Mouse (Mus musculus) liver (tissue): ENCODE measurements around the gene Inha.

Experiments
- DNase-seq: peaks from one replicate; pipeline ENCODE4 v3.0.0-alpha.2; 2020; ENCODE audit warnings: mixed read lengths

Gene Inha

DNA sequence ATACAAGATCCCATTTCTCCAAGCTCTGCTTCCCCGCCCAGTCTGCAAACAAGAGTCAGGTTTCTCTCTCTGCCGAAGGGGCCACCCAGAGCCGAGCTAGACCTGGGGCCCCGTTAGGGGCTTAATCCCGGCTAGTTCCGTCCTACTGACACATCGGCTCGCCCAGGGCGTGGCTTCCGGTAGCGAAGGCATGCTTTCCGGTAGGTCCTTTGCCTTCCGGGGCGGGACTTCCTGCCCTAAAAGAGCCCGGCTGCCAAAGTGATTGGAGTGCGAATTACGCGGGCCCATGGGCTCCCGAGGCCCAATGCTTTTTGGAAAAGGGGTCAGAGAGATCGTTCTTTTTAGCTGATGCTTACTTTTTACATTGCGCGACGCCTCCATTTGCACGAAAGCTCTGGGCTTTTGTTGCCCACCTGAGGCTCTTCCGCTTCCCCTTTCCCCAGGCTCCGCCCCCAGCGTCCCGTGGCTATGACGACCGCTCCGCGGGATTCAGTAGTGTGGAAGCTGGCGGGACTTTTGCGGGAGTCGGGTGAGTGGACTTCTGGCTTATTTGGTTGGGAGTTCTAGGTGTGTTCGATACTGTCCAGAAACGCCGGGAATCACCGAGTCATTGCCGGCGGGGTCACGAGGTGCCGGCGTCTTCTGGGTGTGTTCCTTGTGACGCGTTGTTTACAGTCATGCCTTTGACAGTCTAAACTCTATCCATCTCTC is 14.6 kb downstream of the Inha start, which contains the start of gene Stk11ip:
Gene Stk11ip (plus strand): TSS at position 209 of the 711 bp plus-strand sequence.
- DNase-seq = peak; percentile 93

DNA sequence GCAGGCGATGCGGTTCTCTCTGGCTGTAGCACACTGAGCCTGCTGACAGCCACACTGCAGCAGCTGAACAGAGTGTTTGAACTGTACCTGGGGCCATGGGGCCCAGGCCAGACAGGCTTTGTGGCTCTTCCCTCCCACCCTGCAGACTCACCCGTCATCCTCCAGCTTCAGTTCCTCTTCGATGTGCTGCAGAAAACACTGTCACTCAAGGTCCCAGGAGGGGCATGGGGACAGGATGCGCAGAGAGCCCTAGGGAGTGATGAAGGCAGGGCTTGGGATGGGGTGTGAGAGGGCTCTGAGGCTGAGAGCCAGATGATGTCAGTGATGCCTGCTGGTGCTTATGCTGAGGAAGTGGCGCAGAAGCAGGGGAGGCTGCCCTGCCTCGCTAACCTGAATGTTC is 17.8 kb downstream of the Inha start:
- no peak for DNase-seq

DNA sequence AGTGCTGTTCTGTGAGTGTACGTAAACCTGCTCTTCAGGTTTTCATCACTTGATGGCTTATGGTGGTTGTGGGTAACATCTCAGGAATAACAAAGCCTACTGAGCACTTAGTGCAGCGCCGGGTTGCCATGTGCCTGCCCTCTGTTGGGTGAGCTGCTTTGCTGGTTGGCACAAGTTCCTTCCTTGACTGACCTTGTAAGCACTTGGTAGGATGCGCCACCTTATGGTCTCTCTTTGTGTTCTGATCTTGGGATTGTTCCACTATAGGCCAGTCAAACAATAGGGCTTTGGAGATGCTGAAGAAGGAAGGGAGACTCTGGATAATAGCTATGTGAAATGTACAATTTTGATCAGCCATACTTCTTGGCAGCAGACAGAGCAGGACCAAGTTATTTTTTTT is 23.7 kb downstream of the Inha start:
- DNase-seq = no peak

DNA sequence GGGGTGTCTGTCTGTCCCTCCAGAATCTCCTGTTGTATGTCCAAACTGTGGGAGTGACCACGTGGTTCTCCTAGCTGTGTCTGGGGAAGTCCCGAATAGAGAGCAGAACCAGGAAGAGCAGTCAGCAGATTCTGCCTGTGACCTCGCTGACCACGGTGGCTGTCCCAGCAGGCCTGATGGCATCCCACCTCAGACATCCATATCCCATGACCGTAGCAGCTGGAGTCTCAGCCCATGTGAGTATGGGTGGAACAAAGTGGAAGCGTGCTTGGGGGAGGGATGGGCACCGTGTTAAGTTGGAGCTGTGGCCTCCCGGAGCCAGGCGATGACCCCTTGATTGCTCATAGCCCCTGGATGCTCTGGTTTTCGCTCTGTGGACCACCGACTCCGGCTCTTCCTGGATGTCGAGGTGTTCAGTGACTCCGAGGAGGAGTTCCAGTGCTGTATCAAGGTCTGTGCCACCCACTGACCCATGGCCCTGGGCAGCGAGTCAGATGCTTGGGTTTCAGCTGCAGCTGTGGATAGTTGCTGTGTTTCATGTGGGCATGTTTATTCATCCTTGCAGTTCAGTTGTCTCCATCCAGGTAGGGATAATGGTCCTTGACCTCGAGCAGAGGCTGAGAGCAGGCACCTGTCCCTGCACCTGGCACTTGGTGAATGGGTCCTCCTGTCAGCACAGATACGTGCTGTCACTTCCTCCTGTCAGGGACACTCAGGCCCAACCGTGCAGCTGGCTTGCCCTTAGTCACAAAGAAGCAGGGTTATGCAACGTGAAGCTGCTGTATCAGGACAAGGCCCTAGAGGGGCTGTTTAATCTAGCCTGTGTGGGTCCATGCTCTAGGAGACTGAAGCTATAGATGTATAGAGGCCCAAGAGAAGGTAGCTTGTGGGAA is 25.6 kb downstream of the Inha start:
- no peak for DNase-seq

DNA sequence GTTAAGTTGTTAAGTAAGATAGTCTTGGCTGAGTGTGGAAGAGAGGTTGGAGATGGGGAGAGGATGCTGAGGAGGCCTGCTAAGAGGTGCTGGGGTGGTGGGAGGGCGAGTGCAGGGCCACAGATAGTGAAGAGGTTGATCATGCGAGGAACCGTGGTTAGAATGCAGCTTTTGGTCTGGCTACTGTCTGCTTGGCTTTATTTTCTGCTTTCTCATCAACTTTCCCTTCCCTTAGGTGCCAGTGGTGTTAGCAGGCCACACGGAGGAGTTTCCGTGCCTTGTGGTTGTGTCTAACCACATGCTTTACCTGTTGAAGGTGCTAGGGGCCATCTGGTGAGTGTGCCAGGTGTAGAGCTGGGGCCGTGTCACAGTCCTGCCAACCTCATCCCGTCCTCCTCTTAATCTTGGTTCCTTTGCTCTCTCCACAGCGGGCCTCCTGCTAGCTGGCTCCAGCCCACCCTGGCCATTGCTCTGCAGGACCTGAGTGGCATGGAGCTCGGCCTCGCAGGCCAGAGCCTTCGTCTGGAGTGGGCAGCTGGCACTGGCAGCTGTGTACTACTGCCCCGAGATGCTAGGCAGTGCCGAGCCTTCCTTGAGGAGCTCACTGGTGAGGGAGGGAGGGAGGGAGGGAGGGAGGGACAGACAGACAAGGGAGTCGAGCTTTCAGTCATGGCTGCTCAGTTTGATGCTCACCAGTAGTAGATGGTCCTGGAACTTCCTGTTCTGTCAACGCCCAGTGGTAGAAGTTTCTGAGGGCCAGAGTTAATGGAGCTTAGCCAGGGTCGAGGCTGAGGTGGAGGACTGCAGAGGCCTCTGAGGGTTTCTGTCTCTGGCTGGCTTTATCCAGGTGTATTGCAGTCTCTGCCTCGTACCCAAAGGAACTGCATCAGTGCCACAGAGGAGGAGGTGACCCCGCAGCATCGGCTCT is 26.7 kb downstream of the Inha start:
- no peak for DNase-seq

DNA sequence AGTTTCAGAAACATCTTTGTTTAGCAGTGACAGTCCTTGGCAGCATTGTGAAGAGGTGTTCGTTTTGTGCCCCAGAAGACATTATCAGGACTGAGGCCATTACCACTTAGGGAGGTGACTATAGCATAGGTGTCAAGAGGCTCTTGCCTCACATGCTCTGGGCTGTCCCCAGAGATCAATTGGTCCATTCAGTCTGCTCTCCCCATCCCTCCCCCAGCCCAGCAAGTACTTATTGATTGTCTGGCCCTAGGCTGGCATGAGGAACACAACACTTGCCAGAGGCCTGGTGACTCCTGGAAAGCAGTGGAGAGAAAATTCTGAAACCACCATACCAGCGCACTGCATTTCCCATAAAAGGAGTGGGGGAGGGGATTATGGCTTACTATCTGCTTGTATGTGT is 30.7 kb downstream of the Inha start:
- no peak for DNase-seq

DNA sequence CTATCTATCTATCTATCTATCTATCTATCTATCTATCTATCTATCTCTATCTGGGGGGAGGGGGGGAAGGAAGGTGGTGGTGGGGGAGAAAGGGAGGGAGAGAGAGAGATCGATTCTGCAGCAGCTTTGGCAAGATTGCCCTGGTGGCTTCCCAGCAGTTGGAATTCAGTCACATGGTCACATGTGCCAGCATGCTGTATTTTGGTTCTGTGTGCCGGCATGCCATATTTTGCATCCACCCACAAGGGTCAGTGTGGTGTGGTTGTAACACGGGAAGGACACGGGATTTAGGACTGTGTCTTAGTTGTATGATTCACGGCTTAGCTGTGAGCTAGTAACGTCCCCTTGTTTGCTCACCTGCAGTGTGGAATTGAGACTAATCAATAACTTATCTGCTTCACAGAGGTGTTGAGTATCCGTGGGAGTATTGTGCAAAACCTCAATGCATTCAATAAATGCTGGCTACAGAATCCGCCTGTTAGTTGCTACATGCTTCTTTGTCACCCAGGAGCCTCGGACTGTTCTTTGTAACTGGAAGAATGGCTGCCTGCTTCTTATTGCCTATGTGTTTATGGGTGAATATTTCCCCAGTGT is 31.8 kb downstream of the Inha start:
- no peak for DNase-seq

DNA sequence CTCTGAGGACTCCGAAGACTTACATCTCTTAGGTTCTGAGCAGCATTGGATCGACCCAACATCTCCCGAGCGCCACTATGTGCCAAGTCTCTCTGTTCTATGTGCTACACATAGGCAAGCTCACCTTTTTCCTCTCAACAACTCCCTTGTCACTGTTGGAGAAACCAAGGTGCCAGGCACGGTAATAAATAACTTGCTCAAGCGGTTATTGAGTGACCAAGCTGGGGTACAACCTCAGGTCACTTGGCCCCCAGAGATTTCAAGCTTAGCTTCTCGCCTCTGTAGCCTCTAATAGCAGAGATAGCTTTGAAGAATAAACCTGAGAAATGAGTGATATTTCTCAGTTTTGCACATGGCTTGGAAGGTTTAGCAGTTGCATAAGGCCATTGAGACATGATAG is 34.6 kb downstream of the Inha start:
- DNase-seq = no peak

DNA sequence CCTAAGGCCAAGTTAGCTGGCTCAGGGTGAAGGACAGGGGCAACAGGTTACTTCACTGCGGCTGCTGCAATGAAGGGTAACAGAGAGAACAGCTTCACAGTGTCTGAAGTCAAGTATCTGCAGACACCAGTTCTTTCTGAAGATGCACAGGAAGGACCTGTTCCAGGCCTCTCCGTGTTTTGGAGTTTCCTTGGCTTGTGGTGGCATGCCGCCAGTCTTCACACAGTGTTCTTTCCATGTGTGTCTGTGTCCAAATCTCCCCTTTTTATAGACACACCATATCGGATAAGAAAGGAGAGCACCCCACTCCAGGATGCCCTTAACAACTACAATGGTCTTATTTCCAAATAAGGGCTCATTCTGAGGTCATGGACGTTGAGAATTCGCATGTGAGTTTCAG is 37.5 kb downstream of the Inha start:
- no peak for DNase-seq

DNA sequence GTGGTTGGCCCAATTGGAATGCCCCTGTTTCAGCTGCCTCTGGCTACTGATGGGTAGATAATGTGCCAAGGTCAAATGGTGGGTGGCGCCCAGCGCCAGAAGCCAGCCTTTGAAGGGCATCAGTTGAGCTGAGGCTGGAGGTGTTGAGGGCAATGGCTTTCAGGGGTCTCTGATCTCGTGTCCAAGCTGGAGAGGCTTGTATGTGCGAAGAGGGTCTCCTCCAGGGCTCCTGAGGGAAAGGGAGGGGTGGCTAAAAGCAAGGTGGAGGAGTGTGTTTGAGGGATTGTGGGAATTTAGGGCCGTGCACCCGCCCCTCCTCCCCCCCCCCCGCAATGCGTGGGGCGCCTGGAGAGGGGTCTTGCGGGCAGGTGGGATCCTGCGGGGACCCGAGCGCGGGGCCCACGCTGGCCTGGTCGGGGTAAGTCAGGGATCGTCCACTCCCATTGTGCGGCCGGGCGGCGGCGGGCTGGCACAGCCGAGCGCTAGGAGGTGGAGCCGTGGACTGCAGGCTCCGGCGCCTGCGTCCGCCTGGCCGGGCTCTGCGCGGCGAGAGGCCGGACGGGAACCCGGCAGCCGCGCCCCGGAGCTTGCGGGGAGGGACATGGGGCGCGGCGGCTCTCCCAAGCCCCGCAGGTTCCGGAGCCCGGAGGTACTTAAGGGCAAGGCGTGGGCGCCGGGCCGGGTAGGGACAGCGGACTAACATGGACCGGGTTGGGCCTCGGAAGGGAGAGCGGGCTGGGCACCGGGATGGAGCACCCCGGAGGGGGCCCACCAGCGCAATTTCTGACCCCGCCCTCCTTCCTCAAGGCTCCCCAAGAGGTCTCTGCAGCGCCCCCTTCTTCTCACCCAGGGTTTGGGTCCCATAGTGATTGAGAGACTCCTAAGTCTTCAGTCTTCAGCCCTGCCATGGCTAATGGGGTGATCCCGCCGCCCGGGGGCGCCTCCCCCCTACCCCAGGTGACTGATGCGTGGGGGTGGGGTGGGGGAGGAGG is 39.4 kb downstream of the Inha start, which contains the start of gene Slc4a3:
Gene Slc4a3 (plus strand): TSS at position 302 of the 992 bp plus-strand sequence.
- DNase-seq = peak; percentile 39

DNA sequence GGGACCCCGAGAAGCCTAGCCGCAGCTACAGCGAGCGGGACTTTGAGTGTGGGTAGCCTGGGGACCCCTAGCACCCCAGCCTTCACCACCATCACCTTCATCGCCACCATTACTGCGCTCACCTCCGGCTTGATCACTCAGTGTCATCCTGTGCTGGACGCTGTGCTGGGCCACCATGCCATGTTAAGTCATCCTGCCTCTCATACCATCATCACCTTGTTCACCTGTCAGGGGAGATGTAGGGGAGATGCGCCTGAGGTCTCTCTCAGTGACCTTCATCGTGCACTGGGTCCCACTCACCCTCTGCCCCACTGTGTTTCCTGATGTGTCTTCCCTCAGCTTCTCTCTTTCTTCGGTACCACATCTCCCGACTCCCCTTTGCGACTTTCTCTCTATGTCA is 40.5 kb downstream of the Inha start:
- DNase-seq = no peak

DNA sequence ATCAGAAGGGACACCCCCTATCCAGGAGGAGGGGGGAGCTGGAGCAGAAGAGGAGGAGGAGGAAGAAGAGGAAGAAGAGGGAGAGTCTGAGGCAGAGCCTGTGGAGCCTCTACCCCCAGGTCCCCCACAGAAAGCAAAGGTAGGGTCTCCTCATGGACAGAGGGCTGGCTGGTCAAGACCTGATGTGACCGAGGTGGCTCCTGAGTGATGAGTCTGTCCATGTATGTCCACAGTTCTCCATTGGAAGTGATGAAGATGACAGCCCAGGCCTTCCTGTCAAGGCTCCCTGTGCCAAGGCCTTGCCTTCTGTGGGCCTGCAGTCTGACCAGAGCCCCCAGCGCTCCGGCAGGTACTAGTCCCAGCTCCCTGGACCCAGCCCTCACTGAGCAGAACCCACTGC is 41.2 kb downstream of the Inha start:
- DNase-seq = no peak

DNA sequence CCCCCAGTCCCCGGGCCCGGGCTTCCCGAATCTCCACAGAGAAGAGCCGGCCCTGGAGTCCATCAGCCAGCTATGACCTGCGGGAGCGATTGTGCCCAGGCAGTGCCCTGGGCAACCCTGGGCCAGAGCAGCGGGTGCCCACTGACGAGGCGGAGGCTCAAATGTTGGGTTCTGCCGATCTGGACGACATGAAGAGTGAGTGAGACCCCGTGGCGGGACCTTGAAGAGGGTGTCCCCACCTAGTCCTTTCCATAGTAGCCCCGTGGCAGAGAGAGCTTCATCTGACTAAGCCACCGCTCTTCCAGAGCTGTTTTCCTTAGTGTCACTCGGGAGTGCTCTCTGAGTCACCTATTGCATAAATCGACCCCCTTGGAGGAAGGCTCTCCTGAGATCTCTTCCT is 42.0 kb downstream of the Inha start:
- no peak for DNase-seq

DNA sequence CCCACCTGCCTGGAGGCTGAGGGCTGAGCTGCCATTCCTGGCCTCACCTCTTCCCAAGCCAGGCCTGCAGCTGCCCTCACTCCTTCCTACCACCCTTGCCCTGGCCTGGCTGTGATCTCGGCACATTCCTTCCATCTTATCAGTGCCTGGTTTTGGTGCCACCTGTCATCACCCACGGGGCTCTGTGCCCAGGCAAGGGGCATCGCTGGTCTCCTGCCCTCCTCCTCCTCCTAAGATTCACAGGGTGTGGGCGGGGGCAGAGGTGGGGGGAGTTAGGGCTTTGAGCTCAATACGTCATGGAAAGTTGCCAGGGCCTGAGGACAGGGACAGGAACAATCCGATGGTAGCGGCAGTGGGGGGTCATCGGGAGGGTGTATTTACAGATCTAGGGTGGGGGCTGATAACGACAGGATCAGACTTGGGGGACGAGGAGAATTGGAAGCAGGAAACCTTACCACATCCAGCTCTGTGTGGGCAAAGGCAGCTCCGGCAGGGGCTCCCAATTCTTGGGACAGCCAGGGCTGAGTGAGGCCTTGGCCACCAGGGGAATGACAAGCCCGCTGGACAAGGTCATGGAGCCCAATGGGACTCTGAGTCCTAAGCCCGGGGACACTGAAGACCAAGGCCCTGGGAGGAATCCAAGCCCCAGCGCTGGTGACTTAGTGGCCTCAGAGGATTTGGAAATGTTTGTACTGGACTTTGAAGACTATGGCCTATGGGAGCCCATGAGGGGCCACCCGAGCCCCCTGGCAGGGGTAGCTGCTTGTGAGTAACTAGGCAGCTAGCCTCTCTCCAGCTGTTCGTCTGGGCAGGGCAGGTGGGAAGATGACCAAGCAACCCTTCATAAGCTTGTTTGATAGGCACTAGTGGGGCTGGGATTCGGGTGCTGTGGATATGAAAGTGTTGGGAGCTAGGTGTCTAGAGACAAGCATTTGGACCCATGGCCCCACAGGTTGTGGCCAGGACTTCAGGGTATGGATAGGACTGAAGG is 42.7 kb downstream of the Inha start:
- no peak for DNase-seq

DNA sequence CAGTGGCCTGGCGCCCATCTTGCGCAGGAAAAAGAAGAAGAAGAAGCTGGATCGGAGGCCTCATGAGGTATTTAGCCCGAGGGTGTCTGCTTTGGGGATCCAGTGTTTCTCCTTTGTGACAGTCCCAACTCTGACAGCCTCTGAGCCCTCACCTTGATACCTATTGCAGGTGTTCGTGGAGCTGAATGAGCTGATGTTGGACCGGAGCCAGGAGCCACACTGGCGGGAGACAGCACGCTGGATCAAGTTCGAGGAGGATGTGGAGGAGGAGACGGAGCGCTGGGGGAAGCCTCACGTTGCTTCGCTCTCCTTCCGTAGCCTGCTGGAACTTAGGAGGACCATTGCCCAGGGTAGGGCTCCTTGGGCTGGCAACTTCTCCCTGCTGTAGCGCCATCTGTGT is 43.7 kb downstream of the Inha start:
- DNase-seq = no peak

DNA sequence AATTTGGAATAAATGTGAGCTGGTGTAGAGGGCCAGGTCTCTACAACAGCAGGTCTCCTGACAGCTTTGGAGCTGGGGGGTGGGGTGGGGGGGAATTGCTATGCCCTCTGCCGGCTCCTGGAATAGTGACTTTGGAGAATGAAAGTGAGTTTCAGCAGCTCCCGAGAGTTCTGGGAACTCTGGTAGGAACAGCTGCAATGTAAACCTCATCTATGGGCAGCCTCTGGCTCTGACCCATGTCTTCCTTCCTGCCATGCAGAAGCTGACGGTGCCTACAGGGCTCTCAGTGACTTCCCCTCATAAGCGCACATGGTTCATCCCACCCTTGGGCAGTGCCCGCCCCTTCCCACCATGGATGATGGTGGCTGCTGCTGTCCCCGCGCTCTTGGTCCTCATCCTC is 48.8 kb downstream of the Inha start:
- DNase-seq = no peak

DNA sequence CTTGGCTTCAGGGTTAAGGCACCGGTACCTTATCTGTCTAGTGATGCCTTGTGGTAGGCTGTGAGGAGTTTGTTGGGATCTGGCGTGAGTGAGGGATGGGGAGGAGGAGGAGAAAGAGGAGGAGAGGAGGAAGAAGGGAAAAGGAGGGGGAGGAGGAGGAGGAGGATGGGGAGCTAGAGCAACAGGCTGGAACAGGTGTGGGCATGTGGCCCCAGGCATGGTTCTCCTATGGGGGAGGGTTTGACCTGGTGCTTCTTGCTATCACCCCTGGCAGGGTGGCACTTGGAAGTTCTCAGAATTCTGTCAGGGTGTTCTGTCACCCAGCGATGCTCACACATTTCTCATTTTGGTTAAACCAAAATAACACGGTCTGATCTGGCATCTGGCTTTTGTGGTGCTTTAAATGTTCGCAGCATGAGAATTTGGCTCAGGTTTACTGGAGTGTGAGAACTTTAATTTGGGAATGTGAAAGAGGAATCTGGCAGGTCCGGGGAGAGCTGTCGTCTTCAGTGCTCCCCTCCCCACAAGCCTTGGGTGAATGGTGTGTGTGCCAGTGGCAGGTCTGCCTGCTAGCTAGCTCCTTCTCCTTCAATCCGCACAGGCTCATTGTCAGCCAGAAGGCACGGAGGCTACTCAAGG is 49.4 kb downstream of the Inha start:
- DNase-seq = no peak

DNA sequence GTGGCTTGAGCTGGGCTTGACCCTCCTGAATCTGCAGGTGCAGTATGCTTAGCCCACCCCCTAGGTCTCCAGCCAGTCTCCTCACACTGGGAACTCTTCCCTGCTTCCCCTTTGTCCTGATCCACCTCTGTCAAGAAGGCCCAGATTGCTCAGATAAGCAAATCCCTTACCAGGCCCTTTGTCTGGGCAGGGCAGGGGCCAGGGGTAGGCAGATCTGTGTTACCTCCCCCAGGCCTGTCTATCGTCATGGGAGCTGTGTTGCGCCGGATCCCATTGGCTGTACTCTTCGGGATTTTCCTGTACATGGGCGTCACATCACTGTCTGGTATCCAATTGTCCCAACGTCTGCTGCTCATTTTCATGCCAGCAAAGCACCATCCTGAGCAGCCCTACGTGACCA is 50.2 kb downstream of the Inha start:
- DNase-seq = no peak

DNA sequence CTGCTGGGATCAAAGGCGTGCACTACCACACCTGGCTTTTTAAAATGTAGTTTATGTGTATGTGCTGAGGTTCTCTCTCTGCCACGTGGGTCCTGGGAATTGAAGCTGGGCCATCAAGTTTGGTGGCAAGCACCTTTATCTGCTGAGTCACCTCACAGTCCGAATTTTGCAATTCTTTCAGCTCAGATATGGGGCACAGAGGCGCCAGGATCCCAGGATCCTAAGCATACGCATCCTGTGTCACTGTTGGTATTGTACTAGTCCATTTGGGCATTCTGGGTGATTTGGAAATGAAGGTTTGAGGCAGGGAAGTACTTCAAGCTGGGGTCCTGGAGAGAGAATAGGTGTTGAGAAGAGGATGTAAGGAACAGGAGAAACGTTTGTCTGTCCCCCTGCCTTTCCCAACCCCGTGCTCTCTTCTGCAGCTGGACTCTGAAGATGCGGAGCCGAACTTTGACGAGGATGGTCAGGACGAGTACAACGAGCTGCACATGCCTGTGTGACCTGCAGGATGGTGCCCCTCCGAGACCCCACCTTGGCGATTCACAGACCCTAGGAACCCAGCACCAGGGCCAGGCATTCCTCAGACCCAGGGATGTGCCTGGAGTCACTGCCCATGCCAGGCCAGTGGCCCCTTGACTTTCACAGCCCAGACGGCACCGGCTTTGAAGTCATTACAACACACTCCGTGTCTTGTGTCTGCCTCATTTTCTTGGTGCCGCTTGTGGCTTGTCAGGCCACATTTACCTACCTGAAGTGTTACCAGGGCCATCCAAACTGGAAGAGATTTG is 51.7 kb downstream of the Inha start:
- no peak for DNase-seq
